Comparison of ENCODE assay signal across 8 mouse cellular contexts in the genomic region with DNA sequence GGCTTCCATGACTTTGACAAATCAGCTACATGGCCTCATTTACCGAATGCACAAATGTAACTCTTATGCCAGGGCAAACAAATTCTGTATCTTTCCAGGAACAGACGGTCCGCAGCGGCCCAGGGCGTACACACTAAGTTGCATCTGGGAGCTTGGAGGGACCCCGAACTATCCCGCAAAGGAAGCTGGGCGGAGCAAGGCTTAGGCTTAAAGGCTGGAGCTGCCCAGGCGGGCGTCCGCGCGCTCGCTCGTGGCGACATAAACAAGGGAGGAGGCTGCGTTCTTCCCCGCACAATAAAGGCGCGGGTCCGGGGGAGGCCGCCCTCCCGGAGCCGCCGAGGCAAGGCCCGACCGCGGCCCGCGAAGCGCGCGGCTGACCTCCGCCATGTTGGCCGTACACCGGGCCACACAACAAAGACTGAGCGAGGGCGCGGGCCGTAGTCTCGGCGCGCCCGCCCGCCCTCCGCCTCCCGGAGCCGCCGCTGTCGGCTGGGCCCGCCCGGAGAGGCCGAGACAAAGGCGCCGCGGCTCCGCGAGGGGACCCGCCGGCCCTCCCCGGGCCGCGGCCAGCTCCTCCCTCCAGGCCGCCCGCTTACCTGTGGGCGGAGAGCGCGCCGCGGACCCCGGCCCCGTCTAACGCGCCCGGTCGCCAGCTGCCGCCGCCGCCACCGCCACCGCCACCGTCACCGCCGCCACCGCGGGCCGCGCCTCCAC. TPM values are rescaled to one million over a fixed set of nuclear protein-coding genes. Genes with fewer than 3 reads are reported as not detected.
DNase-seq lines count a peak whose midpoint lies in the region; ATAC-seq and TF ChIP-seq lines count a peak whose summit lies in the region.

A gene (plus strand): TSS at position 479 of the 714 bp plus-strand sequence.
A gene (minus strand): TSS at position 714 of the 714 bp plus-strand sequence.

- no peaks in the 10 kb centered on the region for H3K36me3 ChIP-seq in CH12.LX (replicated peaks in 1 of 2; ENCODE audit: control insufficient read depth in 1 of 2, insufficient read depth in 1 of 2, low read length in 1 of 2)
- no peaks in the 10 kb centered on the region for H3K36me3 ChIP-seq in forebrain, embryonic 11.5 days (ENCODE audit: control insufficient read depth, insufficient read depth, low read length)
- H3K36me3 ChIP-seq in heart, postnatal 0 days (replicated peaks; ENCODE audit: control insufficient read depth, insufficient read depth, low read length): no peaks in the 10 kb centered on the region
- H3K36me3 ChIP-seq in liver, postnatal 0 days (replicated peaks; ENCODE audit: insufficient read depth, low read length): no peaks in the 10 kb centered on the region
- H3K36me3 ChIP-seq in neural tube, embryonic 12.5 days: no peaks in the 10 kb centered on the region
- H3K36me3 ChIP-seq in testis, adult 2 months (ENCODE audit: control insufficient read depth, insufficient read depth, low read length): no peaks in the 10 kb centered on the region

- dilution Hi-C loops in CH12.LX (cut with MboI; ENCODE audit: extremely low pct_ligation_motif_present, extremely low pct_unique_long_range_greater_than_20kb, low sequenced_read_pairs): no loop called here

- peak within 1 kb of the TSS; percentile 98 for H3K9ac ChIP-seq in CH12.LX (ENCODE audit: insufficient read depth, low read depth)
- H3K9ac ChIP-seq in forebrain, embryonic 11.5 days (ENCODE audit: low read length): peak within 1 kb of the TSS; percentile 99
- H3K9ac ChIP-seq in heart, postnatal 0 days (replicated peaks; ENCODE audit: low read depth, low read length): peak within 1 kb of the TSS; percentile 97
- peak within 1 kb of the TSS; percentile 99 for H3K9ac ChIP-seq in liver, postnatal 0 days (replicated peaks)
- peak within 1 kb of the TSS; percentile 99 for H3K9ac ChIP-seq in neural tube, embryonic 12.5 days

- H3K27me3 ChIP-seq in CH12.LX (replicated peaks): peaks cover 1% of the 10 kb centered on the region
- no peaks in the 10 kb centered on the region for H3K27me3 ChIP-seq in forebrain, embryonic 11.5 days (ENCODE audit: control insufficient read depth, insufficient read depth, low read length)
- no peaks in the 10 kb centered on the region for H3K27me3 ChIP-seq in heart, postnatal 0 days (ENCODE audit: control insufficient read depth, insufficient read depth, low read length)
- H3K27me3 ChIP-seq in liver, postnatal 0 days (ENCODE audit: insufficient read depth, low read length): no peaks in the 10 kb centered on the region
- no peaks in the 10 kb centered on the region for H3K27me3 ChIP-seq in neural tube, embryonic 12.5 days (replicated peaks)
- no peaks in the 10 kb centered on the region for H3K27me3 ChIP-seq in testis, adult 2 months (ENCODE audit: control insufficient read depth, insufficient read depth, low read length)

- ATAC-seq in forebrain, embryonic 11.5 days (replicated peaks; ENCODE audit: low FRiP score): peak; percentile 84
- ATAC-seq in heart, postnatal 0 days (ENCODE audit: insufficient read depth, low read depth): peak; percentile 79
- ATAC-seq in liver, postnatal 0 days: peak; percentile 76
- ATAC-seq in neural tube, embryonic 12.5 days (ENCODE audit: low FRiP score, low read depth): peak; percentile 82

- peaks cover 10 to 22% of the 10 kb centered on the region in 2 experiments; a peak in 3 of 4 replicates for H3K4me1 ChIP-seq in CH12.LX (ENCODE audit: control insufficient read depth in 1 of 2, insufficient read depth in 2 of 2)
- H3K4me1 ChIP-seq in forebrain, embryonic 11.5 days (replicated peaks; ENCODE audit: control insufficient read depth, insufficient read depth, low read length): peaks cover 6% of the 10 kb centered on the region; the same call in 1 of the 2 replicates
- peaks cover 44% of the 10 kb centered on the region for H3K4me1 ChIP-seq in heart, postnatal 0 days (ENCODE audit: control insufficient read depth, insufficient read depth)
- H3K4me1 ChIP-seq in liver, postnatal 0 days (ENCODE audit: insufficient read depth): peaks cover 29% of the 10 kb centered on the region
- H3K4me1 ChIP-seq in neural tube, embryonic 12.5 days: peaks cover 25% of the 10 kb centered on the region
- H3K4me1 ChIP-seq in testis, adult 2 months (ENCODE audit: control insufficient read depth, insufficient read depth, low read length): peaks cover 4% of the 10 kb centered on the region; the same call in 1 of the 2 replicates

- under 1% methylated on average over 74 of the region's 88 CpGs for WGBS in forebrain, embryonic 11.5 days
- under 1% methylated on average over 63 of the region's 88 CpGs for WGBS in heart, postnatal 0 days
- WGBS in liver, postnatal 0 days (ENCODE audit: insufficient replicate concordance): 4% methylated on average over 51 of the region's 88 CpGs
- WGBS in neural tube, embryonic 12.5 days: under 1% methylated on average over 72 of the region's 88 CpGs

- in situ Hi-C loops in CH12.LX (cut with MboI; ENCODE audit: low pct_ligation_motif_present, low pct_unique_long_range_greater_than_20kb, low sequenced_read_pairs): no loop called here

- peak; percentile 27 for DNase-seq in CH12.LX (ENCODE audit: extremely low read depth)
- DNase-seq in c-Kit-positive CD71-positive TER-119-negative erythroid progenitor cells, embryonic 14.5 days (ENCODE audit: low read depth): peak; percentile 46
- peak; percentile 85 for DNase-seq in forebrain, embryonic 11.5 days (ENCODE audit: low spot score)
- DNase-seq in heart, postnatal 0 days (ENCODE audit: low spot score): peak; percentile 55
- DNase-seq in kidney, postnatal 25 days: peak; percentile 74 to 76
- peak; percentile 73 for DNase-seq in liver, postnatal 0 days

- H3K4me3 ChIP-seq in CH12.LX (replicated peaks in 1 of 3; ENCODE audit: low read depth in 2 of 3, low read length in 2 of 3, poor library complexity in 1 of 3): peak within 1 kb of the TSS; percentile 80 to 89 (median 87)
- peak within 1 kb of the TSS; percentile 90 for H3K4me3 ChIP-seq in forebrain, embryonic 11.5 days (ENCODE audit: low read depth, low read length)
- peak within 1 kb of the TSS; percentile 86 for H3K4me3 ChIP-seq in heart, postnatal 0 days (ENCODE audit: low read depth, low read length)
- H3K4me3 ChIP-seq in liver, postnatal 0 days (ENCODE audit: low read depth, low read length): peak within 1 kb of the TSS; percentile 77
- H3K4me3 ChIP-seq in neural tube, embryonic 12.5 days: peak within 1 kb of the TSS; percentile 88
- peak within 1 kb of the TSS; percentile 92 for H3K4me3 ChIP-seq in testis, adult 2 months (ENCODE audit: control insufficient read depth, low read depth, low read length)

- TF ChIP-seq EP300 in CH12.LX (IDR thresholded peaks at IDR 0.05; ENCODE audit: low read length): no peak
- no peak for TF ChIP-seq EP300 in heart, postnatal 0 days (IDR thresholded peaks at IDR 0.05; ENCODE audit: low read depth)
- no peak for TF ChIP-seq EP300 in liver, postnatal 0 days (IDR thresholded peaks at IDR 0.05; ENCODE audit: low read depth)

- TF ChIP-seq POLR2A in CH12.LX (IDR thresholded peaks at IDR 0.05; ENCODE audit: low read depth, low read length): no peak
- no peak for TF ChIP-seq POLR2A in testis, adult 2 months (IDR thresholded peaks at IDR 0.05; ENCODE audit: control insufficient read depth, low read depth, low read length)

- no peak for TF ChIP-seq RAD21 in CH12.LX (IDR thresholded peaks at IDR 0.05; ENCODE audit: low read depth, low read length)

- H3K4me2 ChIP-seq in CH12.LX (ENCODE audit: insufficient read depth, low read depth, poor library complexity, severe bottlenecking): peak within 1 kb of the TSS; percentile 91
- peak within 1 kb of the TSS; percentile 85 for H3K4me2 ChIP-seq in forebrain, embryonic 11.5 days (ENCODE audit: low read depth, low read length, severe bottlenecking)
- H3K4me2 ChIP-seq in heart, postnatal 0 days (ENCODE audit: low read depth, low read length): peak within 1 kb of the TSS; percentile 84
- peak within 1 kb of the TSS; percentile 97 for H3K4me2 ChIP-seq in liver, postnatal 0 days (ENCODE audit: low read depth, low read length)
- peak within 1 kb of the TSS; percentile 68 for H3K4me2 ChIP-seq in neural tube, embryonic 12.5 days (replicated peaks)

- H3K27ac ChIP-seq in CH12.LX (ENCODE audit: insufficient read depth, low read depth): peak within 1 kb of the TSS; percentile 14; the same call in 1 of the 2 replicates
- H3K27ac ChIP-seq in forebrain, embryonic 11.5 days (ENCODE audit: low read depth, low read length): peak within 1 kb of the TSS; percentile 96
- peak within 1 kb of the TSS; percentile 95 for H3K27ac ChIP-seq in heart, postnatal 0 days (ENCODE audit: low read depth)
- H3K27ac ChIP-seq in liver, postnatal 0 days (ENCODE audit: low read depth): peak within 1 kb of the TSS; percentile 95
- peak within 1 kb of the TSS; percentile 94 for H3K27ac ChIP-seq in neural tube, embryonic 12.5 days
- peak within 1 kb of the TSS; percentile 96 for H3K27ac ChIP-seq in testis, adult 2 months (ENCODE audit: control insufficient read depth, insufficient read depth, low read depth, low read length)

- no peak for TF ChIP-seq CTCF in CH12.LX (conservative IDR thresholded peaks at IDR 0.05 in 1 of 2, IDR thresholded peaks at IDR 0.05 in 1 of 2; ENCODE audit: low read depth in 2 of 2, low read length in 2 of 2)
- no peak for TF ChIP-seq CTCF in heart, postnatal 0 days (IDR thresholded peaks at IDR 0.05; ENCODE audit: low read depth)
- TF ChIP-seq CTCF in liver, postnatal 0 days (IDR thresholded peaks at IDR 0.05; ENCODE audit: low read depth): no peak
- TF ChIP-seq CTCF in testis, adult 2 months (IDR thresholded peaks at IDR 0.05; ENCODE audit: control insufficient read depth, insufficient read depth, insufficient replicate concordance, low read depth, low read length): no peak

- peaks cover 33% of the 10 kb centered on the region for H3K79me2 ChIP-seq in CH12.LX (replicated peaks; ENCODE audit: control insufficient read depth, extremely low read depth, insufficient read depth, poor library complexity, severe bottlenecking)

- no peaks in the 10 kb centered on the region for H3K9me3 ChIP-seq in CH12.LX (replicated peaks; ENCODE audit: low read length)
- H3K9me3 ChIP-seq in forebrain, embryonic 11.5 days (ENCODE audit: control insufficient read depth, low read length): no peaks in the 10 kb centered on the region
- H3K9me3 ChIP-seq in heart, postnatal 0 days (replicated peaks; ENCODE audit: control insufficient read depth, low read length): no peaks in the 10 kb centered on the region
- no peaks in the 10 kb centered on the region for H3K9me3 ChIP-seq in liver, postnatal 0 days (ENCODE audit: low read length)
- H3K9me3 ChIP-seq in neural tube, embryonic 12.5 days: no peaks in the 10 kb centered on the region

RNA-seq across cellular contexts. Expression of the first gene that starts in this region (rescaled TPM):
- 0.13 and 0.42 TPM in 2 replicates for total RNA-seq in CH12.LX (2012; rRNA removed)
- not detected in 2 replicates for total RNA-seq in CH12.LX (2014; rRNA removed)
- polyA plus RNA-seq in CH12.LX (2012; ENCODE audit: insufficient read length, low read depth): not detected in 2 replicates
- polyA plus RNA-seq in forebrain, embryonic 11.5 days (2014; fragmentation: Nextera tagmentation; extraction: Ambion mirVana): 6.6 and 7.1 TPM in 2 replicates
- total RNA-seq in heart, postnatal 0 days (2014; rRNA removed; ENCODE audit: low replicate concordance): 4.1 TPM in 1 of 2 replicates, not detected in the other
- 4.6 and 5.9 TPM in 2 replicates for polyA plus RNA-seq in heart, postnatal 0 days (2015; fragmentation: Nextera tagmentation; extraction: Ambion mirVana)
- 1.7 and 1.8 TPM in 2 replicates for polyA plus RNA-seq in liver, postnatal 0 days (2015; fragmentation: Nextera tagmentation; extraction: Ambion mirVana)
- 9.2 and 9.8 TPM in 2 replicates for polyA plus RNA-seq in neural tube, embryonic 12.5 days (2016; fragmentation: Nextera tagmentation; extraction: Ambion mirVana)
- 248 and 359 TPM in 2 replicates for polyA plus RNA-seq in testis, adult 2 months (2012; rRNA removed)

RNA-seq across cellular contexts. Expression of the second gene that starts in this region (rescaled TPM):
- total RNA-seq in CH12.LX (2012; rRNA removed) (5.1 and 5.9 TPM in 2 replicates), CH12.LX (2014; rRNA removed) (11.1 and 12.2 TPM in 2 replicates)
- polyA plus RNA-seq in CH12.LX (2012; ENCODE audit: insufficient read length, low read depth): 7.0 and 8.0 TPM in 2 replicates
- polyA plus RNA-seq in forebrain, embryonic 11.5 days (2014; fragmentation: Nextera tagmentation; extraction: Ambion mirVana): 71.2 and 72.5 TPM in 2 replicates
- total RNA-seq in heart, postnatal 0 days (2014; rRNA removed; ENCODE audit: low replicate concordance): 40.4 and 61.8 TPM in 2 replicates
- polyA plus RNA-seq in heart, postnatal 0 days (2015; fragmentation: Nextera tagmentation; extraction: Ambion mirVana): 29.7 and 31.0 TPM in 2 replicates
- polyA plus RNA-seq in liver, postnatal 0 days (2015; fragmentation: Nextera tagmentation; extraction: Ambion mirVana): 11.7 and 13.7 TPM in 2 replicates
- 89.5 and 94.1 TPM in 2 replicates for polyA plus RNA-seq in neural tube, embryonic 12.5 days (2016; fragmentation: Nextera tagmentation; extraction: Ambion mirVana)
- 23.7 and 26.5 TPM in 2 replicates for polyA plus RNA-seq in testis, adult 2 months (2012; rRNA removed)

Comparison
In these comparisons a context has a peak if more than half of its experiments do, and no peak if none do; other contexts are left out.
1. Peak in every context shown above with its lines: DNase-seq, ATAC-seq, H3K4me3 ChIP-seq and H3K27ac ChIP-seq.
2. RNA of the first gene that starts in this region (polyA plus RNA-seq): 248 to 359 TPM in testis, adult 2 months; 9.2 to 9.8 TPM in neural tube, embryonic 12.5 days, 6.6 to 7.1 TPM in forebrain, embryonic 11.5 days, 4.6 to 5.9 TPM in heart, postnatal 0 days, 1.7 to 1.8 TPM in liver, postnatal 0 days and not detected in CH12.LX; every median in the first group is over 10 times any median in the second.
3. DNase-seq: peak in every context shown above with its lines; median percentile 85 in forebrain, embryonic 11.5 days; 75 in kidney, postnatal 25 days; 73 in liver, postnatal 0 days; 55 in heart, postnatal 0 days; 46 in c-Kit-positive CD71-positive TER-119-negative erythroid progenitor cells, embryonic 14.5 days; 27 in CH12.LX.
4. H3K27ac ChIP-seq: peak in every context shown above with its lines; median percentile 96 in forebrain, embryonic 11.5 days; 96 in testis, adult 2 months; 95 in heart, postnatal 0 days; 95 in liver, postnatal 0 days; 94 in neural tube, embryonic 12.5 days; 14 in CH12.LX.